Mouse (Mus musculus) cerebellum, adult 8-10 months (tissue): ENCODE data around the gene Hdgfl2.
"Not testable (repeated sequence)": the region's sequence is repeated elsewhere in the genome, so short reads cannot be mapped to it uniquely, and the experiment has no call there.

ENCODE experiments used
- DNase-seq: peaks from one replicate; pipeline ENCODE4 v3.0.0; 2022

Gene Hdgfl2

GRCm38 (mm10) chr17:56062081-56062480, 17.4 kb upstream of the Hdgfl2 start:
- DNase-seq = no peak

DNA sequence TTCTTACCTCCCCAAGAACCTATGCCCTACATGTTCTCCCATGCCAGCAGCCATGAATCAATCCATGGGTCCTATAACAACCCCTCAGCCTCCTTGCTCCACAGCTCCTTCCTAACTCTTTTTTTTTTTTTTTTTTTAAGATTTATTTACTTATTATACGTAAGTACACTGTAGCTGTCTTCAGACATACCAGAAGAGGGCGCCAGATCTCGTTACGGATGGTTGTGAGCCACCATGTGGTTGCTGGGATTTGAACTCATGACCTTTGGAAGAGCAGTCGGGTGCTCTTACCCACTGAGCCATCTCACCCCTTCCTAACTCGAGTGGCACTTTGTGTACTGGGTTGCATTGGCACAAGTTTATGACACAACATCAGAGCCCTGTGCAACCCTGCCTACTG, 13.7 kb upstream of the Hdgfl2 start:
- DNase-seq = not testable (repeated sequence)

- no peak for DNase-seq
These were observed 13.0 kb upstream of the Hdgfl2 start for GRCm38 (mm10) chr17:56066451-56066850.

GRCm38 (mm10) chr17:56069066-56069465, 10.4 kb upstream of the Hdgfl2 start:
- DNase-seq = no peak

GRCm38 (mm10) chr17:56071126-56071525, 8.3 kb upstream of the Hdgfl2 start:
- DNase-seq = no peak

GRCm38 (mm10) chr17:56072243-56072642, 7.2 kb upstream of the Hdgfl2 start:
- no peak for DNase-seq

DNA sequence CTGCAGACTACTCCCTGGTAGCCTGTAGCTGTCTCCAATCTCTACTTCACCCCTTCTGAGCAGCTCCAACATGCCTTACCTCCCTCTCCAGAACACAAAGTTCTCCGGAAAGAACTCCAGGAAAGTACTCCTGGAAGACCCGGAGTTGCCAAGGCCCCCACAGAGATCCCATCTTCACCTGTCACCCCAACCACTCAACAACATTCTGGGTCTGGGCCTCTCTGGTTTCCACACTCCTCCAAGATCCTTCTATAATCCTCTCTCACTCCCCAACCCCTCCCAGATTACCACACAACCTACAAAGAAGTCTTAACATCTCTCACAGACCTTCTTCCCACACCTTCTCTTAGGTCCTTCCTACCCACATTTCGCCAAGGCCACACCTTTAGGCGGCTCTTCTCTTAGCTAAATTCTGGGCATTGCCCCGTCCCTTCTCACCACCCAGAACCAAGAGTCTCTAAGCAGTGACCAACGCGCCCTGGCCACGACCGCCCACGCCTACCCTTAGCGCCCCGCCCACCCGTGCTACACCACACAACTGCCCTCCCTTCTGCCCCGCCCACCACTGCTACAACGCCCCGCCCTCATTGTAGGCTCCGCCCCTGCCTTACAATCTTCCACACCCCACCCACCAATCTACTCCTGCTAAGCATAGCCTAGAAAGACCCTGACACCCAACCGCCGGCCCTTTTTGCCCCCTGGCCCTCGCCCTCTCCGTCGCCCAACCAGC, 5.2 kb upstream of the Hdgfl2 start:
- peak; percentile 74 for DNase-seq

DNA sequence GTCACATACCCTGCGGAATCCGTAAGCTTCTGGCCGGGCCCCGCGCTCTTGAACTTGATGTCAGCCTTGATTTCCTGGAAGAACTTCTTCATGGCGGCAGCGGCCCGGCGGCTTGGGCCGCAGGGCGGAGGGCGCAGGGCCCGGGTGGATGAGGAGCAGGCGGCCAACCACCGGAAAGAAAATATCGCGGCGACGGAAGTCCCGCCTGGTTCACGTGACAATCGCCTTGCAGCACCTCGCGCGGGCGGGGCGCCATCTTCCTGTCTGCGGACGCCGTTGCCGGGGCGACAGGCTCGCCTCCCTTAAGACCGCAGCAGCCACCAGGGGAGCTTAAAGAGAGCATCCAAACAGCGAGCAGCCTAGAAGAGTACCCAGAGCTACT, 4.6 kb upstream of the Hdgfl2 start, which contains the start of gene Ubxn6:
Gene Ubxn6, minus strand, starts transcription at position 202 of the 382 bp plus-strand sequence.
- peak; percentile 94 for DNase-seq

GRCm38 (mm10) chr17:56077523-56077922, 1.9 kb upstream of the Hdgfl2 start:
- DNase-seq = no peak

DNA sequence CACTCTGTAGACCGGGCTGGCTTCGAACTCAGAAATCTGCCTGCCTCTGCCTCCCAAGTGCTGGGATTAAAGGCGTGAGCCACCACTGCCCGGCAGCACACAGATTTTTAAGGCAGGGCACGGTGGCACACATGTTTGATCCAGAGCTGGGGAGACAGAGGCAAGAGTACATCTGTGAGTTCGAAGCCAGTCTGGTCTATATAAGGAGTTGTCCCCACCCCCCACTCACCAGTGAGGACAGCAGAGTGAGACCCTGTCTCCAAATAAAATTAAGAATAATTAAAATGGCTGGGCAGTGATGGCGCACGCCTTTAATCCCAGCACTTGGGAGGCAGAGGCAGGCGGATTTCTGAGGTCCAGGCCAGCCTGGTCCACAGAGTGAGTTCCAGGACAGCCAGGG, 1.1 kb upstream of the Hdgfl2 start:
- peak; percentile 48 for DNase-seq

DNA sequence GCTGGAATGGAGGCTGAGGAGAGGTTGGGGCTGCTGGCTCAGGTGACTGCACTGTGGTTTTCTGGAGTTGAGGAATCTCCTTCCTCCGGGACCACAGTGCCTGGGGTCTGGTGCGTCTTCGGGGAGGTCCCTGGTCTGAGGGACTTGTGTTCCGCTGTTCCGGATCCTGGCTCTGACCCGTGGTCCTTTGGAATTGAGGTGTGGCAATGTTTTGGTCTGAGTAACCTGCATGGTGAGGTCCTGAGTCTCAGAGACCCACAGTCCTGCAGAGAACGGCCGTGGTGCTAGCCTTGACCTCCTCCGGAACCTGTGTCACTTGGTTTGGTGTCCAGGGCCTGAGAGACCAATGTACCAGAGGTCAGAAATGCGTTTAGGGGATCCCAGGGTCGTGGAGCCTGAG, 487 bp downstream of the Hdgfl2 start:
- peak; percentile 51 for DNase-seq

GRCm38 (mm10) chr17:56080781-56081585, 1.5 kb downstream of the Hdgfl2 start:
- DNase-seq = no peak

- DNase-seq = no peak
These were observed 12.9 kb downstream of the Hdgfl2 start for GRCm38 (mm10) chr17:56092312-56092711.

- no peak for DNase-seq
These were observed 13.4 kb downstream of the Hdgfl2 start for GRCm38 (mm10) chr17:56092794-56093193.

- no peak for DNase-seq
These were observed 17.4 kb downstream of the Hdgfl2 start for GRCm38 (mm10) chr17:56096883-56097282.

DNA sequence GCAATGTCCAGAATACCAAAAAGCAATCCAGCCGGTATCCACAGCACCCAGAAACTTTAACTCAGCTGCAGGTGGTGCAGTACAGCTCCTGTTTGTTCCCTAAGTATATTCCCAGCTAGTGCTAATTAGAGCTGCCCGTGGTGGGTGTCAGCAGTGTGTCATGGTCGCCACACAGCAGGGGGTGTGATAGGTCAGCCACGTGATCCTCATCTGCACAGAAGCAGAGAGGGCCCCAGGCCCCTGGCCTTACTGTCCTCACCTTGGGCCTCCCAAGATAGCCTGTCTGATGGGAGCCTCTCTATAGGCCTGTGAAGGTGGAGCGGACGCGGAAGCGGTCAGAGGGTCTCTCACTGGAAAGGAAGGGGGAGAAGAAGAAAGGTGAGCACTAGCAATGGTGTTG, 18.7 kb downstream of the Hdgfl2 start:
- no peak for DNase-seq

- no peak for DNase-seq
These were observed 19.5 kb downstream of the Hdgfl2 start for GRCm38 (mm10) chr17:56098711-56099572.

DNA sequence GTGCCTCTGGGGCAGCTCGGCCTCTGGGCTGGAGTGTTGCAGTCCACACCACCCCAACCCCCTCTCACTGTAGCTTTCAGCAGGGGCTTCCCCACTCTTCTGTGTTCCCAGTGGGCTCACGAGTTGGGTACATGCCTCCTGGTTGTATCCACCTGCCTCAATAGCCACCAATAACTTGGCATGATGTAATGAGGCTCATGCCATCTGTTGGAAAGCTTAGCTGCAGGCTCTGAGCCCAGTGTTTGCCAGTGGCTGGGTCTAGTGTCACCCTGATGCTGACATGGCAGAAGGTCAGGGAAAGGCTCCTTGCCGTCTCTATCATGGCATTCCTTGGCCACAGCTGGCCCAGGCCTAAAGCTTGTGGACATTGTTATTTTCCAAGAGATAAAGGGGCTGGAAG, 21.4 kb downstream of the Hdgfl2 start:
- no peak for DNase-seq

DNA sequence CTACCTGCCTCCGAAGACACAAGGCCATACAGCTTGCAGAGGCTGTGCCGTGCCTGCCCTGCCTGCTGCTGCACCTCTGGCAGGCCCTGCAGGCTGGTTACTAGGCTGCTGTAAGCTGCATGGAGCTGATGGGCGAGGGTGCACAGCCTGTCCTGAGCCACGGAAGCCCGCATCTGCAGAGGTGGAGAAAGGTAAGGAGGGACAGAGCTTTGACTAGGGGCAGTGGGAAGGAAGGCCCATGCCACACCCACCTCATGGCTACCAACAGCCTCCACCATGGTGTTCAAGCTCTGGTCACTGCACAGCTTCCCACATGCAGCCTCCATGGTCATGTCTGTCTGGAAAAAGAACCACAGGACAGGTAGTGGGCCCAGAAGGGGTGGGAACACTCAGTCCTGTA, 22.7 kb downstream of the Hdgfl2 start:
- no peak for DNase-seq

- no peak for DNase-seq
These were observed 23.5 kb downstream of the Hdgfl2 start for GRCm38 (mm10) chr17:56102927-56103326.

- no peak for DNase-seq
These were observed 24.2 kb downstream of the Hdgfl2 start for GRCm38 (mm10) chr17:56103465-56104285.

DNA sequence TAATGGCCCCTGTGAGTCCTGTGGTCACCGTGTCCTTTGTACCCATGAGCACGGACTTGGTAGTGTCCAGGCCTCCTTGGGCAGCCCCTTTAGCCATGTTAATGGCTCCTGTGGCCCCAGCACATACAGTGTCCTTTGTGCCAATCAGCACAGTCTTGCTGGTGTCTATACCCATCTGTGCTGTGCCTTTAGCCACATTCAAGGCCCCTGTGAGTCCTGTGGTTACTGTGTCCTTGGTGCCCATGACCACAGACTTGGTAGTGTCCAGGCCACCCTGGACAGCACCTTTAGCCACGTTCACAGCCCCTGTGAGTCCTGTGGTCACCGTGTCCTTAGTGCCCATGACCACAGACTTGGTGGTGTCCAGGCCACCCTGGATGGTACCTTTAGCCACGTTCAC, 25.4 kb downstream of the Hdgfl2 start:
- DNase-seq = not testable (repeated sequence)
